Mouse (Mus musculus): ENCODE data around the gene Gpr88.
"Not testable (repeated sequence)": the region's sequence is repeated elsewhere in the genome, so short reads cannot be mapped to it uniquely, and the experiment has no call there.

Gpr88 gene

GRCm38 (mm10) chr3:116237527-116237926 lies 15.8 kb downstream of the Gpr88 start:
- no peak for DNase-seq

GRCm38 (mm10) chr3:116236856-116237255 lies 16.4 kb downstream of the Gpr88 start:
- DNase-seq: no peak

GRCm38 (mm10) chr3:116233515-116233914 lies 19.8 kb downstream of the Gpr88 start:
- DNase-seq: no peak

- no peak for DNase-seq
These were observed 20.5 kb downstream of the Gpr88 start for GRCm38 (mm10) chr3:116232763-116233162.

GRCm38 (mm10) chr3:116229336-116229735 lies 24.0 kb downstream of the Gpr88 start:
- DNase-seq: no peak

GRCm38 (mm10) chr3:116228360-116229245 lies 24.7 kb downstream of the Gpr88 start:
- no peak for DNase-seq

GRCm38 (mm10) chr3:116227383-116227782 lies 25.9 kb downstream of the Gpr88 start:
- DNase-seq: no peak

- DNase-seq: no peak
These were observed 26.4 kb downstream of the Gpr88 start for GRCm38 (mm10) chr3:116226915-116227314.

GRCm38 (mm10) chr3:116222511-116223243 lies 30.6 kb downstream of the Gpr88 start:
- no peak for DNase-seq

- no peak for DNase-seq
These were observed 31.7 kb downstream of the Gpr88 start for GRCm38 (mm10) chr3:116221686-116222010.

- no peak for DNase-seq
These were observed 32.2 kb downstream of the Gpr88 start for GRCm38 (mm10) chr3:116220980-116221685.

GRCm38 (mm10) chr3:116217398-116217797 lies 35.9 kb downstream of the Gpr88 start:
- not testable (repeated sequence) for DNase-seq

- no peak for DNase-seq
These were observed 37.0 kb downstream of the Gpr88 start for GRCm38 (mm10) chr3:116216261-116216660.

- DNase-seq: no peak
These were observed 41.7 kb downstream of the Gpr88 start for GRCm38 (mm10) chr3:116211639-116212038.

- no peak for DNase-seq
These were observed 42.6 kb downstream of the Gpr88 start for GRCm38 (mm10) chr3:116210720-116211121.

- no peak for DNase-seq
These were observed 44.1 kb downstream of the Gpr88 start for GRCm38 (mm10) chr3:116209214-116209613.

GRCm38 (mm10) chr3:116206306-116206834 lies 46.9 kb downstream of the Gpr88 start:
- DNase-seq: no peak

- DNase-seq: no peak
These were observed 47.7 kb downstream of the Gpr88 start for GRCm38 (mm10) chr3:116205346-116206219.

- DNase-seq: no peak
These were observed 48.7 kb downstream of the Gpr88 start for GRCm38 (mm10) chr3:116204643-116205042.

GRCm38 (mm10) chr3:116203942-116204341 lies 49.4 kb downstream of the Gpr88 start:
- peak; percentile 24 for DNase-seq

- no peak for DNase-seq
These were observed 53.2 kb downstream of the Gpr88 start for GRCm38 (mm10) chr3:116200060-116200459.
